Mouse (Mus musculus): ENCODE data around the gene Atad1. TPM values are rescaled to one million over a fixed set of nuclear protein-coding genes. Genes with fewer than 3 reads are reported as not detected.
A peak's percentile ranks its signal among the peaks of the same experiment; 100 is the strongest.
"Not testable (repeated sequence)": the region's sequence is repeated elsewhere in the genome, so short reads cannot be mapped to it uniquely, and the experiment has no call there.

The Atad1 gene
- polyA plus RNA-seq (2012; rRNA removed) = 16.0 and 25.0 TPM in 2 replicates

DNA sequence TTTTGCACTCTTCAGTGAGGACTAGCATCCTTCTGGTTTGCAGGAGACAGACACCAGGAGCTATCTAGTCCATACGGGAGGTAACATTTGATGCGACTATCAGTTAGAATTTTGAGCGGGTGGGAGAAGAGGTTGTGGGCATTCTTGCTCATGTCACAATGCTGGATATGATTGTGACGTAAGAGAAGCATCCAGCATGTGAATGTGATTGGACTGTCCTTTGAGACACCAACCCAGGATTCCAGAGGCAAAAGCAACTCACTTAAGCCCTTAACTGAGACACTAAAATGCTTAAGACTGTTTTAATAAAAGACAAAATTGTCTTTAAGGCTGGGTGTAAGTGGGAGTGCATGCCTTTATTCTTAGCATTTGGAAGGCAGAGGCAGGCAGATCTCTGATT is at the start of gene Atad1:
Atad1 (minus strand) TSS at position 101 of the 400 bp plus-strand sequence.
- no peak for TF ChIP-seq CTCF (conservative IDR thresholded peaks at IDR 0.05; ENCODE audit: insufficient read depth, insufficient read length, low read depth, low read length)
- TF ChIP-seq POLR2A (IDR thresholded peaks at IDR 0.05; ENCODE audit: low read depth, low read length) = no peak
- H3K36me3 ChIP-seq (ENCODE audit: control insufficient read depth, insufficient read depth, low read length) = no peaks in the 10 kb centered on the region
- no peak within 1 kb of the TSS for H3K27ac ChIP-seq (ENCODE audit: insufficient read depth, low read depth, low read length)
- 95% methylated on average over 4 of the region's 4 CpGs for WGBS
- H3K27me3 ChIP-seq (replicated peaks; ENCODE audit: control insufficient read depth, insufficient read depth, low read length) = no peaks in the 10 kb centered on the region
- no peak for DNase-seq
- H3K4me3 ChIP-seq (ENCODE audit: insufficient read depth, low read depth, low read length) = no peak within 1 kb of the TSS
- no peaks in the 10 kb centered on the region for H3K4me1 ChIP-seq (ENCODE audit: control insufficient read depth, insufficient read depth, low read length)

- not testable (repeated sequence) for H3K4me3 ChIP-seq (ENCODE audit: insufficient read depth, low read depth, low read length); H3K27me3 ChIP-seq (replicated peaks; ENCODE audit: control insufficient read depth, insufficient read depth, low read length); DNase-seq; H3K27ac ChIP-seq (ENCODE audit: insufficient read depth, low read depth, low read length); H3K36me3 ChIP-seq (ENCODE audit: control insufficient read depth, insufficient read depth, low read length)
- WGBS = 93% methylated on average over 3 of the region's 3 CpGs
- peaks cover 18% of the 10 kb centered on the region; the same call in 1 of the 2 replicates for H3K4me1 ChIP-seq (ENCODE audit: control insufficient read depth, insufficient read depth, low read length)
Measured at GRCm38 (mm10) chr19:32788016-32788415, 48.4 kb upstream of the Atad1 start.

DNA sequence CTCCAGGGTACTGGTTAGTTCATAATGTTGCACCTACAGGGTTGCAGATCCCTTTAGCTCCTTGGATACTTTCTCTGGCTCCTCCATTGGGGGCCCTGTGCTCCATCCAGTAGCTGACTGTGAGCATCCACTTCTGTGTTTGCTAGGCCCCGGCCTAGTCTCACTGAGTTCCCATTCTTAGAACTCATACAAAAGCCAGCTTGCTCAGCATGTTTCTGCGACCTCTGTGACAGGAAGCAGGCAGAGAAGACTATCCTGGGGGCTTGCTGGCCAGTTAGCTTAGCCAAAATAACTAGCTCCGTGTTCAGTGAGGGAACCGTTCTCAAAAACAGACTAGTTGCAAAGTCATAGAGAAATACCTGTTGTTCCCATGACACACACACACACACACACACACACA is 47.8 kb upstream of the Atad1 start:
- not testable (repeated sequence) for H3K27ac ChIP-seq (ENCODE audit: insufficient read depth, low read depth, low read length); H3K36me3 ChIP-seq (ENCODE audit: control insufficient read depth, insufficient read depth, low read length); H3K4me3 ChIP-seq (ENCODE audit: insufficient read depth, low read depth, low read length); H3K27me3 ChIP-seq (replicated peaks; ENCODE audit: control insufficient read depth, insufficient read depth, low read length)
- peaks cover 19% of the 10 kb centered on the region; the same call in 1 of the 2 replicates for H3K4me1 ChIP-seq (ENCODE audit: control insufficient read depth, insufficient read depth, low read length)
- DNase-seq = peak; percentile 19
- 25% methylated on average over 4 of the region's 4 CpGs for WGBS

DNA sequence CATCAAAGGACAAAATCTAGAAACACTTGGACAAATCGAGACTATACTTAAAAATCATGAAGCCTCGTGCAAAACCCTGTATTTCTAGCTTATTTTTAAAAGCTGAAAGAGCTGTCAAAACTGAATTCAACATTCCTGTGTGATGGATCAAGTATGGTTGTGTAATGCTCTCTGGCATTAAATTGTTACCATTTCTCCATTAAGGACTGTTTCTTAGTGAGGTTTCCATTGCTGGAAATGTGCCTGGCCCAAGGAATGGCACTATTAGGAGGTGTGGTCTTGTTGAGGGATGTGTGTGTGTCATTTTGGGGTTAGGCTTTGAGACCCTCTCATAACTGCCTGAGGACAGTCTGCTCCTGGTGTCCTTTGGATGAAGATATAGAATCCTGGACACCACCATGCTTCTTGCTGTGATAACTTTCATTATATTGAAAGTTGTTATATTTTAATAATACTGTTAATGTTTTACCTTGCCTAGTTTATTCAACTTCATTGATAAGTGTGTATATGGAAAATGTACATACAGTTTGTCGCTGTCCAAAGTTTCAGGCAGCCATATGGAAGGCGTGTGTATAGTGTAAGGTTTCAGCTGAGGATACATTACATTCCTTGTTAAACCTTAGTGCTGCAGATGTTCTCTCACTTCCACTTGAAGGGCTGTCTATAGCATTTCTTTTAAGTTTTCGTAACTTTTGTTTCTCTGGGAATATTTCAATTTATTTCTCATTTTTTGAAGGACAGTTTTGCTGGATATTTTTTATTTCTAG is 41.9 kb upstream of the Atad1 start:
- H3K4me1 ChIP-seq (ENCODE audit: control insufficient read depth, insufficient read depth, low read length) = peaks cover 11% of the 10 kb centered on the region; the same call in 1 of the 2 replicates
- no peaks in the 10 kb centered on the region for H3K36me3 ChIP-seq (ENCODE audit: control insufficient read depth, insufficient read depth, low read length)
- no peaks in the 10 kb centered on the region for H3K27me3 ChIP-seq (replicated peaks; ENCODE audit: control insufficient read depth, insufficient read depth, low read length)
- WGBS = 80% methylated on average over 5 of the region's 5 CpGs
- TF ChIP-seq CTCF (conservative IDR thresholded peaks at IDR 0.05; ENCODE audit: insufficient read depth, insufficient read length, low read depth, low read length) (no peak), POLR2A (IDR thresholded peaks at IDR 0.05; ENCODE audit: low read depth, low read length) (no peak)
- H3K27ac ChIP-seq (ENCODE audit: insufficient read depth, low read depth, low read length) = no peak overlapping the region
- H3K4me3 ChIP-seq (ENCODE audit: insufficient read depth, low read depth, low read length) = no peak overlapping the region
- no peak for DNase-seq

- Histone ChIP-seq H3K36me3 (ENCODE audit: control insufficient read depth, insufficient read depth, low read length) (no peaks in the 10 kb centered on the region), H3K27me3 (replicated peaks; ENCODE audit: control insufficient read depth, insufficient read depth, low read length) (no peaks in the 10 kb centered on the region), H3K4me3 (ENCODE audit: insufficient read depth, low read depth, low read length) (no peak overlapping the region), H3K27ac (ENCODE audit: insufficient read depth, low read depth, low read length) (no peak overlapping the region), H3K4me1 (ENCODE audit: control insufficient read depth, insufficient read depth, low read length) (peaks cover 11% of the 10 kb centered on the region; the same call in 1 of the 2 replicates)
- TF ChIP-seq CTCF (conservative IDR thresholded peaks at IDR 0.05; ENCODE audit: insufficient read depth, insufficient read length, low read depth, low read length) (no peak), POLR2A (IDR thresholded peaks at IDR 0.05; ENCODE audit: low read depth, low read length) (no peak)
- WGBS = 43% methylated on average over 3 of the region's 3 CpGs
- no peak for DNase-seq
Measured at GRCm38 (mm10) chr19:32779131-32779530, 39.5 kb upstream of the Atad1 start.

DNA sequence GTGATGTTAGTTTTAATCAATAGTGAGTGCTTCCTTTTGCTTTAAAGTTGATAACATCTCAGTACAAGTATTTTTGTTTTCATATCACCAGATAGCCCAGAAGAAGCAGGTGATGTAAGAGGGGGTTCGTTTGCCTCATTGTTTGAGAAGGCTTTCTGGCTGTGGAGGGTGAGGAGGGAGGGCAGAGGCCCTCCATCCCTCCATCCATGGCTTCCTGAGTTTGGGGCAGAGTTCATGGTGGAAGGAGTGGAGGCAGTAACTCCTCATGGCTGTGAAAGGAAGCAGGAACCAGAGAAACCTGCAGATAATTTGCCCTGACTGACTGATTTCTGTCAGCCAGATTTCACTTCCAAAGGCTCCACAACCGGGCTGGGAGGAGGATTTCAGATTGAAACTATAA is 38.8 kb upstream of the Atad1 start:
- DNase-seq = no peak
- no peak overlapping the region for H3K4me3 ChIP-seq (ENCODE audit: insufficient read depth, low read depth, low read length)
- H3K36me3 ChIP-seq (ENCODE audit: control insufficient read depth, insufficient read depth, low read length) = no peaks in the 10 kb centered on the region
- TF ChIP-seq CTCF (conservative IDR thresholded peaks at IDR 0.05; ENCODE audit: insufficient read depth, insufficient read length, low read depth, low read length) = no peak
- no peak for TF ChIP-seq POLR2A (IDR thresholded peaks at IDR 0.05; ENCODE audit: low read depth, low read length)
- H3K27ac ChIP-seq (ENCODE audit: insufficient read depth, low read depth, low read length) = no peak overlapping the region
- H3K27me3 ChIP-seq (replicated peaks; ENCODE audit: control insufficient read depth, insufficient read depth, low read length) = no peaks in the 10 kb centered on the region
- peaks cover 11% of the 10 kb centered on the region; the same call in 1 of the 2 replicates for H3K4me1 ChIP-seq (ENCODE audit: control insufficient read depth, insufficient read depth, low read length)
- 14% methylated on average over 2 of the region's 2 CpGs for WGBS

DNA sequence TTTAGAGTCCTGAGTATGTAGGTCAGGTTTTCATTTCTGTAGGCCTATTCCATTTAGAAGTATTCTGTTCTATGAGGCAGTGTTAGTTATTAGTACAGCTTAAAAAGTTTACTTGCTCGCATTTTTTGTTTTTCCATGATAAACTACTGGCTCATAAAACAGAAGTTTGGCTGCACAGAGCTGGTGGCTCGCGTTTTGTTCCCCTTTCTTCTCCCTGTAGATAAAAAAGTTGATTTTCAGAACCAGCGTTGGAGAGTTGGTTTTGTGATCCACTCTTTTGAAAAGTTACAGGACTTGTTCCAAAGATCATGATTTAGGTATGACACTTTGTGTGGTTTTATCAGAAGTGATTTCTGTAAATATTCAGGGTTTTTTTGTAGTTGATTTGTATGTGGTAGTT is 22.9 kb upstream of the Atad1 start:
- no peak for DNase-seq
- TF ChIP-seq CTCF (conservative IDR thresholded peaks at IDR 0.05; ENCODE audit: insufficient read depth, insufficient read length, low read depth, low read length) (no peak), POLR2A (IDR thresholded peaks at IDR 0.05; ENCODE audit: low read depth, low read length) (no peak)
- Histone ChIP-seq H3K4me3 (ENCODE audit: insufficient read depth, low read depth, low read length) (no peak overlapping the region), H3K27me3 (replicated peaks; ENCODE audit: control insufficient read depth, insufficient read depth, low read length) (no peaks in the 10 kb centered on the region), H3K27ac (ENCODE audit: insufficient read depth, low read depth, low read length) (no peak overlapping the region), H3K4me1 (ENCODE audit: control insufficient read depth, insufficient read depth, low read length) (peaks cover 7% of the 10 kb centered on the region; the same call in 1 of the 2 replicates), H3K36me3 (ENCODE audit: control insufficient read depth, insufficient read depth, low read length) (no peaks in the 10 kb centered on the region)
- WGBS = 57% methylated on average over 4 of the region's 4 CpGs

Measured in kidney, adult 2 months (tissue).